Mouse (Mus musculus) intestine, embryonic 16.5 days (tissue): ENCODE results near the gene Stambp. TPM values are rescaled to one million over a fixed set of nuclear protein-coding genes. Genes with fewer than 3 reads are reported as not detected.
"Not testable (repeated sequence)": the region's sequence is repeated elsewhere in the genome, so short reads cannot be mapped to it uniquely, and the experiment has no call there.

Experiments used
- ATAC-seq: fragments of 200-750 bp; cut with Nextera tagmentation; 2 replicates; pipeline ENCODE4 v1.8.0; 2017; ENCODE audit warnings: moderate TSS enrichment, moderate library complexity
- H3K27ac ChIP-seq: fragments of 300-500 bp; sonication (generic); 2 replicates; pipeline ENCODE4 v1.5.1; 2014; ENCODE audit warnings: mild to moderate bottlenecking, low read length
- H3K27me3 ChIP-seq: fragments of 300-500 bp; sonication (generic); replicated peaks from 2 replicates; pipeline ENCODE4 v1.6.1; 2014; ENCODE audit warnings: low read length, control low read depth, mixed read lengths; ENCODE audit not compliant: control insufficient read depth, insufficient read depth
- H3K36me3 ChIP-seq: fragments of 300-500 bp; sonication (generic); 2 replicates; pipeline ENCODE4 v1.6.1; 2014; ENCODE audit warnings: low read length, control low read depth; ENCODE audit not compliant: control insufficient read depth, insufficient read depth
- H3K4me1 ChIP-seq: fragments of 300-500 bp; sonication (generic); 2 replicates; pipeline ENCODE4 v1.6.1; 2014; ENCODE audit warnings: low read length, control low read depth, mixed read lengths; ENCODE audit not compliant: control insufficient read depth, insufficient read depth
- H3K4me2 ChIP-seq: fragments of 300-500 bp; sonication (generic); 2 replicates; pipeline ENCODE4 v1.6.1; 2014; ENCODE audit warnings: low read depth, low read length, control low read depth
- H3K4me3 ChIP-seq: fragments of 300-500 bp; sonication (generic); 2 replicates; pipeline ENCODE4 v1.5.1; 2014; ENCODE audit warnings: mild to moderate bottlenecking, low read length
- H3K9ac ChIP-seq: fragments of 300-500 bp; sonication (generic); 2 replicates; pipeline ENCODE4 v1.6.1; 2014; ENCODE audit warnings: low read depth, low read length
- H3K9me3 ChIP-seq: fragments of 300-500 bp; sonication (generic); 2 replicates; pipeline ENCODE4 v1.6.1; 2016; ENCODE audit warnings: low read length, control low read depth; ENCODE audit not compliant: control insufficient read depth
- WGBS: fragments of 180-500 bp; shearing (Covaris S2); extraction: QIAGEN DNeasy Blood & Tissue Kit; methylation state at CpG from one replicate; pipeline ENCODE4 v1.1.7; 2014; 5-methylcytosine and 5-hydroxymethylcytosine counted together
- polyA plus RNA-seq: library from polyadenylated mRNA; unstranded; fragments of >200 nt; fragmentation: Nextera tagmentation; extraction: Ambion mirVana; gene quantifications from 2 replicates; pipeline ENCODE4 v1.2.1, GENCODE M21; 2015

Gene Stambp
- polyA plus RNA-seq, 1 experiment from 2014 or later: 29.4 TPM

- H3K4me2 ChIP-seq: no peak overlapping the region
- no peaks in the 10 kb centered on the region for H3K9me3 ChIP-seq
- no peak overlapping the region for H3K4me3 ChIP-seq
- no peaks in the 10 kb centered on the region for H3K4me1 ChIP-seq
- H3K27ac ChIP-seq: no peak overlapping the region
- 47% methylated on average over 3 of the region's 3 CpGs for WGBS
- H3K9ac ChIP-seq: no peak overlapping the region
- no peaks in the 10 kb centered on the region for H3K27me3 ChIP-seq
- H3K36me3 ChIP-seq: no peaks in the 10 kb centered on the region
- ATAC-seq: no peak
These were observed 25.5 kb upstream of the Stambp start for GRCm38 (mm10) chr6:83597988-83598387.

- no peaks in the 10 kb centered on the region for H3K27me3 ChIP-seq
These were observed 22.5 kb upstream of the Stambp start for GRCm38 (mm10) chr6:83595035-83595434.

GRCm38 (mm10) chr6:83593896-83594295, 21.4 kb upstream of the Stambp start:
- Histone ChIP-seq H3K36me3 (no peaks in the 10 kb centered on the region), H3K4me2 (no peak overlapping the region), H3K9me3 (no peaks in the 10 kb centered on the region), H3K4me3 (no peak overlapping the region), H3K9ac (no peak overlapping the region), H3K27ac (no peak overlapping the region), H3K4me1 (no peaks in the 10 kb centered on the region), H3K27me3 (no peaks in the 10 kb centered on the region)
- 67% methylated on average over 7 of the region's 7 CpGs for WGBS
- no peak for ATAC-seq

More at GRCm38 (mm10) chr6:83595035-83595434, 22.5 kb upstream of the Stambp start:
- Histone ChIP-seq H3K9ac (no peak overlapping the region), H3K9me3 (no peaks in the 10 kb centered on the region), H3K4me1 (no peaks in the 10 kb centered on the region), H3K4me2 (no peak overlapping the region), H3K27ac (no peak overlapping the region), H3K4me3 (no peak overlapping the region), H3K36me3 (no peaks in the 10 kb centered on the region)
- ATAC-seq: no peak
- WGBS: 86% methylated on average over 2 of the region's 2 CpGs

- 84% methylated on average over 8 of the region's 8 CpGs for WGBS
- no peak overlapping the region for H3K9ac ChIP-seq
- no peaks in the 10 kb centered on the region for H3K36me3 ChIP-seq
- no peak overlapping the region for H3K4me3 ChIP-seq
- no peaks in the 10 kb centered on the region for H3K4me1 ChIP-seq
- no peak overlapping the region for H3K27ac ChIP-seq
- H3K4me2 ChIP-seq: no peak overlapping the region
- ATAC-seq: no peak
- no peaks in the 10 kb centered on the region for H3K27me3 ChIP-seq
- H3K9me3 ChIP-seq: no peaks in the 10 kb centered on the region
These were observed 19.5 kb upstream of the Stambp start for GRCm38 (mm10) chr6:83592051-83592450.

- Histone ChIP-seq H3K4me2 (no peak overlapping the region), H3K27ac (no peak overlapping the region), H3K4me1 (no peaks in the 10 kb centered on the region), H3K9me3 (no peaks in the 10 kb centered on the region), H3K27me3 (no peaks in the 10 kb centered on the region), H3K9ac (no peak overlapping the region), H3K36me3 (no peaks in the 10 kb centered on the region), H3K4me3 (no peak overlapping the region)
- no peak for ATAC-seq
- 92% methylated on average over 3 of the region's 3 CpGs for WGBS
These were observed 17.8 kb upstream of the Stambp start for GRCm38 (mm10) chr6:83590301-83590700.

- WGBS: 88% methylated on average over 8 of the region's 8 CpGs
- H3K4me3 ChIP-seq, H3K9ac ChIP-seq, H3K27me3 ChIP-seq, H3K4me2 ChIP-seq, H3K36me3 ChIP-seq, H3K4me1 ChIP-seq, ATAC-seq, H3K9me3 ChIP-seq, H3K27ac ChIP-seq: not testable (repeated sequence)
These were observed 14.7 kb upstream of the Stambp start for GRCm38 (mm10) chr6:83587191-83587590.

GRCm38 (mm10) chr6:83585328-83585727, 12.8 kb upstream of the Stambp start:
- H3K9ac ChIP-seq, H3K27ac ChIP-seq, H3K4me1 ChIP-seq, H3K27me3 ChIP-seq, H3K36me3 ChIP-seq, ATAC-seq, H3K4me3 ChIP-seq, H3K4me2 ChIP-seq, H3K9me3 ChIP-seq: not testable (repeated sequence)
- WGBS: 82% methylated on average over 9 of the region's 9 CpGs

GRCm38 (mm10) chr6:83583591-83583990, 11.1 kb upstream of the Stambp start:
- Histone ChIP-seq H3K4me2 (no peak overlapping the region), H3K27ac (no peak overlapping the region), H3K27me3 (no peaks in the 10 kb centered on the region), H3K4me3 (no peak overlapping the region), H3K36me3 (no peaks in the 10 kb centered on the region), H3K4me1 (no peaks in the 10 kb centered on the region), H3K9ac (no peak overlapping the region), H3K9me3 (no peaks in the 10 kb centered on the region)
- ATAC-seq: no peak
- WGBS: 66% methylated on average over 2 of the region's 2 CpGs

GRCm38 (mm10) chr6:83582938-83583270, 10.4 kb upstream of the Stambp start:
- Histone ChIP-seq H3K4me2 (no peak overlapping the region), H3K9me3 (no peaks in the 10 kb centered on the region), H3K36me3 (no peaks in the 10 kb centered on the region), H3K4me3 (no peak overlapping the region), H3K27ac (no peak overlapping the region), H3K27me3 (no peaks in the 10 kb centered on the region), H3K4me1 (no peaks in the 10 kb centered on the region), H3K9ac (no peak overlapping the region)
- 3% methylated on average over 6 of the region's 6 CpGs for WGBS
- no peak for ATAC-seq

GRCm38 (mm10) chr6:83582135-83582937, 9.8 kb upstream of the Stambp start:
- ATAC-seq: no peak

More at GRCm38 (mm10) chr6:83582135-83582937, 9.8 kb upstream of the Stambp start:
- Histone ChIP-seq H3K9me3 (no peaks in the 10 kb centered on the region), H3K4me1 (no peaks in the 10 kb centered on the region), H3K9ac (no peak overlapping the region), H3K4me3 (no peak overlapping the region), H3K4me2 (no peak overlapping the region), H3K27me3 (no peaks in the 10 kb centered on the region), H3K36me3 (no peaks in the 10 kb centered on the region), H3K27ac (no peak overlapping the region)
- WGBS: 54% methylated on average over 20 of the region's 20 CpGs
